ENCODE assay signal across 9 mouse cellular contexts in the genomic region with DNA sequence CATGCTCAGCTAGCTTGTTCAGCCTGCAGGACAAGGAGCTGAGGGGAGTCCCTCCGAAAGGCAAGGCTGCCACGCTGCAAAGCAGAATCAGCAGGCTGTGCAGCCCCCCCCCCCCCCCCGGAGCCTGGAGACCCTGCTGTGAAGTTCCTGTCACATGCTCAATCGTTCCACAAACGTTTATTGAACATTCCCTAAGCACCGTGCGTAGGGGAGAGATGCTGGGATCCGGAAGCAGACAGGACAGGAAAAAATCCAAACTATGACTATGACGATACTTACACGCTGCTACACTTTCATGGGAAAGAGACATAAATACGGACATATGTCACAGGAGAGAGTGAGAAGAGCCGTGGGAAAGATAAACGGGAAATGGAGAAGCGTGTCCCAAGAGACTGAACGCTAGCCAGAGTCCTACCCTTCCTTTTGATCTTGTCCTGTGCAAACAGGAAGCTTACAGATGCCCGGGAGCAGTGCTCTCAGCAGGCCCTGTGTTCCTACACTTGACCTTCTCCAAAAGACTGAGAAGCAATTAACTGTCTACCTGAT. TPM values are rescaled to one million over a fixed set of nuclear protein-coding genes. Genes with fewer than 3 reads are reported as not detected.
DNase-seq lines count a peak whose midpoint lies in the region; ATAC-seq and TF ChIP-seq lines count a peak whose summit lies in the region.
"Had no signal": no experiment of that assay in that cellular context is flagged by ENCODE, and none has a peak within 500 bp of the region (broad histone marks: within the 10 kb centered on the region; RNA-seq: fewer than 3 reads in every experiment).

No protein-coding gene starts in this region.

- H3K27ac ChIP-seq in heart, embryonic 14.5 days (replicated peaks in 1 of 2; ENCODE audit: control insufficient read depth in 1 of 2, insufficient read depth in 1 of 2, low read depth in 2 of 2, low read length in 2 of 2): no peak overlapping the region
- peak overlapping the region; percentile 75 for H3K27ac ChIP-seq in forebrain, embryonic 10.5 days
- H3K27ac ChIP-seq in limb, embryonic 14.5 days (replicated peaks; ENCODE audit: low read depth, low read length): 0 out of 2 replicates have a peak overlapping the region, but pooled peaks have one; percentile 13
- no peak overlapping the region for H3K27ac ChIP-seq in neural tube, embryonic 11.5 days (ENCODE audit: low read depth, low read length)

- no peak for ATAC-seq in heart, embryonic 14.5 days (ENCODE audit: insufficient number of reproducible peaks, insufficient read depth, low FRiP score, low read depth)
- ATAC-seq in limb, embryonic 14.5 days (ENCODE audit: low FRiP score, low read depth): no peak; the same call in 1 of the 2 replicates
- ATAC-seq in neural tube, embryonic 11.5 days (ENCODE audit: insufficient read depth, low FRiP score, low TSS enrichment): no peak

- H3K9ac ChIP-seq in heart, embryonic 14.5 days (ENCODE audit: low read length): peak overlapping the region; percentile 62
- peak overlapping the region; percentile 45 for H3K9ac ChIP-seq in limb, embryonic 14.5 days (ENCODE audit: low read depth, low read length, severe bottlenecking)
- peak overlapping the region; percentile 1; the same call in 1 of the 2 replicates for H3K9ac ChIP-seq in neural tube, embryonic 11.5 days (ENCODE audit: low read length)

- H3K4me2 ChIP-seq in heart, embryonic 14.5 days (ENCODE audit: low read length): peak overlapping the region; percentile 59
- H3K4me2 ChIP-seq in limb, embryonic 14.5 days (replicated peaks; ENCODE audit: low read depth, low read length, severe bottlenecking): peak overlapping the region; percentile 43
- H3K4me2 ChIP-seq in neural tube, embryonic 11.5 days (ENCODE audit: low read depth): peak overlapping the region; percentile 35

- H3K36me3 ChIP-seq in heart, embryonic 14.5 days (ENCODE audit: control insufficient read depth, insufficient read depth, low read length): no peaks in the 10 kb centered on the region
- no peaks in the 10 kb centered on the region for H3K36me3 ChIP-seq in forebrain, embryonic 10.5 days (replicated peaks)
- H3K36me3 ChIP-seq in limb, embryonic 14.5 days (ENCODE audit: control insufficient read depth, insufficient read depth, low read length): no peaks in the 10 kb centered on the region
- no peaks in the 10 kb centered on the region for H3K36me3 ChIP-seq in neural tube, embryonic 11.5 days (ENCODE audit: control insufficient read depth, insufficient read depth, low read length)

- no peak for TF ChIP-seq POLR2A in limb, embryonic 14.5 days (IDR thresholded peaks at IDR 0.05; ENCODE audit: borderline replicate concordance, extremely low read depth, insufficient read depth, insufficient read length)

- DNase-seq in heart, postnatal 10 days: no peak
- peak; percentile 37 for DNase-seq in forebrain, embryonic 10.5 days (ENCODE audit: extremely low spot score, low spot score)
- peak; percentile 35 for DNase-seq in limb, embryonic 14.5 days (ENCODE audit: low spot score)
- DNase-seq in neural tube, embryonic 11.5 days (ENCODE audit: low spot score): peak; percentile 54
- DNase-seq in c-Kit-positive CD71-positive TER-119-positive erythroid progenitor cells, embryonic 14.5 days (ENCODE audit: low spot score): no peak
- no peak for DNase-seq in cerebellum, adult 18-20 months
- no peak for DNase-seq in kidney, adult 18-20 months
- DNase-seq: right cerebral cortex, postnatal 4 days had no signal

- peaks cover 12 to 22% of the 10 kb centered on the region in 2 experiments; a peak in 3 of 4 replicates for H3K4me1 ChIP-seq in heart, embryonic 14.5 days (ENCODE audit: control insufficient read depth in 2 of 2, insufficient read depth in 2 of 2, low read length in 2 of 2)
- peaks cover 73% of the 10 kb centered on the region for H3K4me1 ChIP-seq in forebrain, embryonic 10.5 days
- H3K4me1 ChIP-seq in limb, embryonic 14.5 days (ENCODE audit: control insufficient read depth, insufficient read depth, low read length): peaks cover 13% of the 10 kb centered on the region
- peaks cover 19% of the 10 kb centered on the region for H3K4me1 ChIP-seq in neural tube, embryonic 11.5 days (ENCODE audit: control insufficient read depth, insufficient read depth, low read length)

- H3K9me3 ChIP-seq in heart, embryonic 14.5 days (ENCODE audit: control insufficient read depth, low read length): no peaks in the 10 kb centered on the region
- no peaks in the 10 kb centered on the region for H3K9me3 ChIP-seq in forebrain, embryonic 10.5 days
- H3K9me3 ChIP-seq in limb, embryonic 14.5 days (ENCODE audit: control insufficient read depth, low read length): no peaks in the 10 kb centered on the region
- H3K9me3 ChIP-seq in neural tube, embryonic 11.5 days (ENCODE audit: control insufficient read depth, low read length): no peaks in the 10 kb centered on the region

- intact Hi-C loops in heart, postnatal 10 days (cut with DNase I): no loop called here

- 7% methylated on average over 16 of the region's 16 CpGs for WGBS in heart, embryonic 14.5 days
- WGBS in forebrain, embryonic 10.5 days: 16% methylated on average over 16 of the region's 16 CpGs
- 4% methylated on average over 16 of the region's 16 CpGs for WGBS in limb, embryonic 14.5 days
- 9% methylated on average over 16 of the region's 16 CpGs for WGBS in neural tube, embryonic 11.5 days

- no peaks in the 10 kb centered on the region for H3K27me3 ChIP-seq in heart, embryonic 14.5 days (ENCODE audit: control insufficient read depth, insufficient read depth, low read length)
- peaks cover 46% of the 10 kb centered on the region for H3K27me3 ChIP-seq in forebrain, embryonic 10.5 days (ENCODE audit: poor library complexity, severe bottlenecking)
- no peaks in the 10 kb centered on the region for H3K27me3 ChIP-seq in limb, embryonic 14.5 days (ENCODE audit: control insufficient read depth, insufficient read depth, low read length)
- H3K27me3 ChIP-seq in neural tube, embryonic 11.5 days (ENCODE audit: control insufficient read depth, insufficient read depth, low read length): no peaks in the 10 kb centered on the region

- peak overlapping the region in 1 of 2 experiments; percentile 4; a peak in 1 of 4 replicates for H3K4me3 ChIP-seq in heart, embryonic 14.5 days (ENCODE audit: control insufficient read depth in 1 of 2, insufficient read depth in 1 of 2, low read depth in 1 of 2, low read length in 2 of 2)
- peak overlapping the region; percentile 36 for H3K4me3 ChIP-seq in forebrain, embryonic 10.5 days
- H3K4me3 ChIP-seq in limb, embryonic 14.5 days (replicated peaks; ENCODE audit: low read length): peak overlapping the region; percentile 14
- peak overlapping the region; percentile 13; the same call in 1 of the 2 replicates for H3K4me3 ChIP-seq in neural tube, embryonic 11.5 days (ENCODE audit: low read depth, low read length)

RNA-seq across cellular contexts. Expression of a gene that starts 5.0 kb away (rescaled TPM):
- 4.5 and 5.1 TPM in 2 replicates for polyA plus RNA-seq in heart, embryonic 14.5 days (2014; fragmentation: Nextera tagmentation; extraction: Ambion mirVana)
- total RNA-seq in heart, postnatal 10 days (2021): 10 to 100 TPM; 20.6 to 21.5 TPM
- polyA plus RNA-seq in forebrain, embryonic 10.5 days (2016; fragmentation: Nextera tagmentation; extraction: Ambion mirVana): 6.6 and 7.6 TPM in 2 replicates
- polyA plus RNA-seq in limb, embryonic 14.5 days (2012; rRNA removed): 19.0 and 26.9 TPM in 2 replicates
- 8.4 and 9.1 TPM in 2 replicates for polyA plus RNA-seq in limb, embryonic 14.5 days (2014; fragmentation: Nextera tagmentation; extraction: Ambion mirVana)
- 8.8 and 9.2 TPM in 2 replicates for polyA plus RNA-seq in neural tube, embryonic 11.5 days (2014; fragmentation: Nextera tagmentation; extraction: Ambion mirVana)

RNA-seq across cellular contexts. Expression of a gene that starts 32.3 kb away (rescaled TPM):
- 16.5 and 16.7 TPM in 2 replicates for polyA plus RNA-seq in heart, embryonic 14.5 days (2014; fragmentation: Nextera tagmentation; extraction: Ambion mirVana)
- total RNA-seq in heart, postnatal 10 days (2021): 10 to 100 TPM; 20.1 to 20.5 TPM
- polyA plus RNA-seq in forebrain, embryonic 10.5 days (2016; fragmentation: Nextera tagmentation; extraction: Ambion mirVana): 19.8 and 19.9 TPM in 2 replicates
- 13.6 and 15.0 TPM in 2 replicates for polyA plus RNA-seq in limb, embryonic 14.5 days (2012; rRNA removed)
- 18.3 and 19.0 TPM in 2 replicates for polyA plus RNA-seq in limb, embryonic 14.5 days (2014; fragmentation: Nextera tagmentation; extraction: Ambion mirVana)
- polyA plus RNA-seq in neural tube, embryonic 11.5 days (2014; fragmentation: Nextera tagmentation; extraction: Ambion mirVana): 21.7 and 22.5 TPM in 2 replicates

Comparison
In these comparisons a context has a peak if more than half of its experiments do, and no peak if none do; other contexts are left out.
1. H3K27ac ChIP-seq: peak in forebrain, embryonic 10.5 days (single experiment) and limb, embryonic 14.5 days (single experiment); none in heart, embryonic 14.5 days (0 of 2) and neural tube, embryonic 11.5 days (single experiment).
2. H3K9ac ChIP-seq: peak in every context shown above with its lines; median percentile 62 in heart, embryonic 14.5 days; 45 in limb, embryonic 14.5 days; 1 in neural tube, embryonic 11.5 days.
3. DNase-seq: peak in forebrain, embryonic 10.5 days (single experiment), limb, embryonic 14.5 days (single experiment) and neural tube, embryonic 11.5 days (single experiment); none in heart, postnatal 10 days (0 of 2), c-Kit-positive CD71-positive TER-119-positive erythroid progenitor cells, embryonic 14.5 days (single experiment), cerebellum, adult 18-20 months (0 of 2) and kidney, adult 18-20 months (single experiment).
4. Peak in every context shown above with its lines, with median percentiles within 50 percentile points of each other: H3K4me2 ChIP-seq.